Mouse (Mus musculus): ENCODE measurements around the gene 9030612E09Rik.

GRCm38 (mm10) chr10:43148456-43148855 lies 26.0 kb upstream of the 9030612E09Rik start:
- no peak for TF ChIP-seq FLI1 (IDR thresholded peaks at IDR 0.05; ENCODE audit: low read length)
- TF ChIP-seq GATA1 (IDR thresholded peaks at IDR 0.05; ENCODE audit: borderline replicate concordance, low read length), result no peak

All from megakaryocyte, embryonic 14.5 days (primary cell).